Mouse (Mus musculus) kidney, embryonic 16.5 days (tissue): ENCODE results near the gene Aqp9. TPM values are rescaled to one million over a fixed set of nuclear protein-coding genes. Genes with fewer than 3 reads are reported as not detected.

Experiments used
- ATAC-seq: fragments of 200-750 bp; cut with Nextera tagmentation; 2 replicates; pipeline ENCODE4 v1.8.0; 2017; ENCODE audit warnings: moderate TSS enrichment; ENCODE audit not compliant: low FRiP score, low TSS enrichment
- H3K27ac ChIP-seq: fragments of 300-500 bp; sonication (generic); 2 replicates; pipeline ENCODE4 v1.5.1; 2014; ENCODE audit warnings: low read length
- H3K27me3 ChIP-seq: fragments of 300-500 bp; sonication (generic); 2 replicates; pipeline ENCODE4 v1.6.1; 2014; ENCODE audit warnings: low read length, control low read depth, mixed read lengths; ENCODE audit not compliant: insufficient read depth
- H3K36me3 ChIP-seq: fragments of 300-500 bp; sonication (generic); 2 replicates; pipeline ENCODE4 v1.6.1; 2014; ENCODE audit warnings: low read length, control low read depth, mixed read lengths; ENCODE audit not compliant: insufficient read depth
- H3K4me1 ChIP-seq: fragments of 300-500 bp; sonication (generic); 2 replicates; pipeline ENCODE4 v1.6.1; 2014; ENCODE audit warnings: low read length, control low read depth, mixed read lengths; ENCODE audit not compliant: insufficient read depth
- H3K4me2 ChIP-seq: fragments of 300-500 bp; sonication (generic); replicated peaks from 2 replicates; pipeline ENCODE4 v1.6.1; 2014; ENCODE audit warnings: low read depth, low read length
- H3K4me3 ChIP-seq: fragments of 300-500 bp; sonication (generic); 2 replicates; pipeline ENCODE4 v1.5.1; 2014; ENCODE audit warnings: mild to moderate bottlenecking, low read length
- H3K9ac ChIP-seq: fragments of 300-500 bp; sonication (generic); replicated peaks from 2 replicates; pipeline ENCODE4 v1.6.1; 2014; ENCODE audit warnings: low read length
- H3K9me3 ChIP-seq: fragments of 300-500 bp; sonication (generic); 2 replicates; pipeline ENCODE4 v1.6.1; 2016; ENCODE audit warnings: low read length, control low read depth
- polyA plus RNA-seq: library from polyadenylated mRNA; unstranded; fragments of >200 nt; fragmentation: Nextera tagmentation; extraction: Ambion mirVana; gene quantifications from 2 replicates; pipeline ENCODE4 v1.2.1, GENCODE M21; 2015

Aqp9 gene
- polyA plus RNA-seq, 1 experiment from 2014 or later = 0.27 TPM

DNA sequence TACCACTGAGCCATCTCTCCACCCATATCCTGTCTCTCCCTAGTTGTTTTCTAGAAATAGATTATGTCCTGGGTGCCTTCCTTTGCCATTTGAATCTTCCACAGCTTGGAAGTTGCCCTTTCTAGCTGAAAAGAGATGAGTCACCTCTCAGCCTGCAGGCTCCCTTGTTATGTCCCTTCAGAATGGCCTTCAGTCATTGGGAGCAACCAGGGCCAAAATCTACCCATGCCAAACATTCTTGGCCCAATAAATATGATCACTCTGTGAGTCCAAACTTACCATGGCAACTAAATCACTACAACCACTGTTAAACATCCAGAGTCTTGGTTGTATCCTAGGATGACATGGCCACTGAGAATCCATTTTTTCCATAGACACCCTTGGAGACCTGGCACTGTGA, 106.2 kb downstream of the Aqp9 start:
- Histone ChIP-seq H3K9me3 (no peaks in the 10 kb centered on the region), H3K4me3 (no peak overlapping the region), H3K9ac (no peak overlapping the region), H3K27ac (no peak overlapping the region), H3K4me2 (no peak overlapping the region), H3K4me1 (peaks cover 4% of the 10 kb centered on the region; the same call in 1 of the 2 replicates), H3K27me3 (no peaks in the 10 kb centered on the region), H3K36me3 (no peaks in the 10 kb centered on the region)
- no peak for ATAC-seq

Other genes starting within 250 kb of the Aqp9 start
- gene Lipc, start 216.5 kb downstream of the Aqp9 start, polyA plus RNA-seq = 0.89 and 2.4 TPM in 2 replicates
- 327 and 333 TPM in 2 replicates for gene Aldh1a2, start 47.1 kb upstream of the Aqp9 start, polyA plus RNA-seq